Mouse (Mus musculus) neural tube, embryonic 10.5 days (tissue): ENCODE results near the gene Thbs2.
"Not testable (repeated sequence)": the region's sequence is repeated elsewhere in the genome, so short reads cannot be mapped to it uniquely, and the experiment has no call there.

ENCODE experiments used
- DNase-seq: peaks from one replicate; pipeline ENCODE4 v3.0.0-alpha.2; 2017; ENCODE audit warnings: low spot score; ENCODE audit errors: extremely low spot score

Thbs2 gene

DNA sequence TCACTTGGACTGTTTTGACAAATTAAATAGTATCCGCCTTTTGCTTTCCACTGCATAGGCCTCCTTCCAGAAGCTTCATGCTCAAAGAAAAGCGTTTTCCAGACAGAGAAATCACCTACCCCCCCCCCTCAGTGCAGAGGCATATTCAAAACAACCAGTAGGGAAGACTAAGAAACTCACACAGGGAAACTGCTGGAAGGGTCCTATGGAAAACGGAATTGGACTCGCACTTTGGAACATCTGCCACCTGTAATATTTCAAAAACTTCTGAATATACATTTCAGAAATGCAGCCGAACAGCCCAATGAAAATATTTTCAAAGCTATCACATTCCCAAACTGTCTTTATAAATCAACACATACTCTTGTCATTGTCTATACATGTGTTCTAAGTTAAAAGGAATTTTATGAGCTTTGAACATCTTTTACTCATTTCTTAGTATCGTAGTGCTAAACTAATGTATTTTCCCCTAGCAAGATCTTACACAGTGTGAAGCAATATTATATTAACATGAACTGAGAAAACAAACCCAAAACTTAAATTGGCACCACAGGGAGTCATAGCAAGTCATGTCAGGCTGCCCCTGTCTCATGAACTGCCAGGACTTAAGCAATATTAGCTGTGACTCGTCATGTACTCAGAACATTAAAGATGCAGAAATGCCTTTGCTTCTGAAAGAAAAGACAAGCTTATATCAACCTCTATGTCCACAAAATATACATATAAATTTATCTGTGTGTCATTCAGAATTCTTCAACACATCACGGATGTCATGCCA is 58.3 kb downstream of the Thbs2 start:
- DNase-seq, result no peak

DNA sequence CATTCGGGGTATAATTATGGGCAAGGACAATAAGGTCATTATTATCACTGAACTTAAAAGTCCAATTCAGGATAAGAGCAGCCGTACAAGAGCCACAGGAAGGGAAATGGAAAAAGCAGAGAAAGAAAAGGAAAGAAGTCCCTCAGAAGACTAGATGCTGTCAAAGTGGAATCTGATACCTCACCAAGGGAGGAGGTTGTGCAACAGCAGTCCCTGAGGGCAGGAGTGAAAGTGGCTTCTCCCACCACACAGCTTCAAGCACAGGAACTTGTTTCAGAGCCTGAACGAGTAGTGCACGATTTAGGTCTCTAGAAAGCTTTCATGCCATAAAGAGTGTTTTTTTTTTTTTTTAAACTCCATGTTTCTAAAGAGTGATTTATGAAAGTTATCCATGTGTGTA is 65.1 kb downstream of the Thbs2 start:
- no peak for DNase-seq

DNA sequence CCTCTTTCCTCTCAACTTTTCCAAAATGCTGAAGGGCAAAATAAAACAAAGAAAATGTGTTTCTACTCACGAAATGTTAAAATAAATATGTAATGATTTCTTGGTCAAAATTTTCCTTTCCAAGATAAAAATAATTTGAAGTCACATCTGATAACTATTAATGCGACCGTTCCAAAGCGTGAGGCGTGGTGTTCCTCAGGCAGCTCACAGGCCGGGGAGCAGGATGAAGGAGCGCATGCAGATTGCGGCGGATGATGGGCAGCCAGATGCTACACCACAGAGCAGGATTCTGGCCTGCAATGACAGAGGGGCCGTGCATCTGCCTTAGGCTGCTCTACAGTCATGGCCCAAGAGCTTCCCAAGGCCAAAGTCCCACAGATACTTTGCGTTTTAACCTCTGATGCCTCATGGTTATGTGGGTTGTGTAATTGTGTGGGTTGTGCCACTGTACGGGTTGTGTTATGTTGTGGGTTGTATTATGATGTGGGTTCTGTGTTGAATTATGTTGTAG is 66.2 kb downstream of the Thbs2 start:
- DNase-seq, result no peak

DNA sequence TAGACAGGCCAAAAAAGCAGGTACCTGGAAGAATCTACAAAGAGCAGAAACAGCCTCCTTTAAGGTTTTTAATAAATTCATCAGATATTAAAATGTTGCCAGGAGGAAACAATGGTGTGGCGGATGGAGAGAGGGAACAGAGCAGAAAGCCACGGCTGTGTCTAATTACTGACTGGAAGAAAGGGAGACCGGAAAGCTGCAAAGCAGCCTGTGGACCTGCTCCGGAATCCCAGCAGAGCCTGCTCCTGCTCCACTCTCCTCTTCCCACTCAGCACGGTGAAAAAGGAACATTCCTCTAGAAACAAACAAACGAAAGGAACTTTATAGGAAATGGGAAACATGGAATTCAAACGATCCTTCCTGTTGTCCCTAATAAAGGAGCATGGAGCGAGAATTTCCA is 69.6 kb downstream of the Thbs2 start:
- no peak for DNase-seq

DNA sequence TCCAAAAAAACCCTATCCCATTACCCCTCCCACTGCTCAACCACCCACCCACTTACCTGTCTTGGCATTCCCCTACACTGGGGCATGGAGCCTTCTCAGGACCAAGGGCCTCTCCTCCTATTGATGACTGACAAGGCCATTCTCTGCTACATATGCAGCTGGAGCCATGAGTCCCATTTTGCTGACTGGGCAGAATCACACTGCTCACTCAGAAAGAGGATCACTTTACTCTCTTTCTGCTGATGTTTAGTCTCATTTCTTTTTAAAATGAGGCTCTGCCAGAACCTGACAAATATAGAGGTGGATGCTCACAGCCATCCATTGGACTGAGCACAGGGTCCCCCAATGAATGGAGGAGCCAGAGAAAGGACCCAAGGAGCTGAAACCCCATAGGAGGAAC is 73.0 kb downstream of the Thbs2 start:
- DNase-seq, result not testable (repeated sequence)

DNA sequence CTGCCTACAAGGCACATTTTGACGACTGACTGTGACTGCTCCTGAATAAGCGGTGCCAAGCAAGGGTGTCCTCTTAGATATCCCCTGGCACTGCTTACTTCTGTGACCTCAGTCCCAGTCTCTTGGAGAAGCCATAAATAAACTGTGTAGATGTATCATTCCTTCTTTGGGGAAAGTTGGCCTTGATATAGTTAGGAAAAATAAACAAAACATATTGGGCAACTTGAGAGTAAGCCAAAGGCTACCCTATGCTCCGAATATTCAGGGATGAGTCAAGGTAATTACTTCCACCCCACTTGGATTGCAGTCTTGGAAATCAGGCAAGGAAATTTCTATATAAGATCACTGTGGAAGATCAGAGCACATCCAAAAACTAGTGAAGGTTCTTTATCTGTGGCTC is 74.0 kb downstream of the Thbs2 start:
- no peak for DNase-seq

DNA sequence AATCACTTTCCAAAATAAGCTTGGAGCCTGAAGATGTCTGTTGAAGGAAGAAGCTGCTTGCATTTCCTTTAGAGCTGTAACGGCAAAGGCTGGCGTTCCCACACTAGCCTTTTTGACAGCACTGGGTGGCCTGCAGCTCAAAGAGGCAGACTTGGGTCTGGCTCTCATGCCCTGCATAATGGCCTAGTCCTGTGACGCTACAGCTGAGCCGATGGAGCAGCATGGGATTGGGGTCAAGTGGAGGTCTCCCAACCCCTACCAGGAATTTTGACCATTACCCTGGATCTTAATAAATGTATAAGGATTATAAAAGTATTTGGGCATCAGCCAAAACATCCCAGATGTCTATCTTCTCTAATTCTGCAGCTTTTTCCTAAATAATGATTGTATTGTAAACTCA is 75.0 kb downstream of the Thbs2 start:
- no peak for DNase-seq
